Mouse (Mus musculus): Measurements from ENCODE around the gene Tlk1.

Gene Tlk1

DNA sequence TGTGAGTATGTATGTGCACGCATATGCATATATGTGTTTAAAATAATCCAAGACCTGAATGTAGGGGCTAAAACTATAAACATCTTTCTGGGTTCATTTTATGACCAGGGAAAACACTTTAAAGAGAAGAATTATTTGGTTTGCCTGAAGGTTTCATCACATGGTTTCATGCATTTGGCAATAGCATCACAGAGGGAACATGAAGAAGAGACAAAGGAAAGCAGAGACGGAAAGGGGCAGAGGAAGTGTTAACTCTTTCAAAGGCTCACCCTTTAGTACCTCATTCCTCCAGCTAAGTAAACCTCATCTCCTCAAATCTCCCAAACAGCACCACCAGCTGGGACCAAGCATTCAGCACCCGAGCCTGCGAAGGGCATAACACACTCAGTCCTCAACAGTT, 41.1 kb downstream of the Tlk1 start:
- DNase-seq = no peak

- DNase-seq = no peak
These were observed 42.0 kb downstream of the Tlk1 start for GRCm38 (mm10) chr2:70783504-70783903.

- DNase-seq = peak; percentile 24
These were observed 45.9 kb downstream of the Tlk1 start for GRCm38 (mm10) chr2:70779634-70780033.

DNA sequence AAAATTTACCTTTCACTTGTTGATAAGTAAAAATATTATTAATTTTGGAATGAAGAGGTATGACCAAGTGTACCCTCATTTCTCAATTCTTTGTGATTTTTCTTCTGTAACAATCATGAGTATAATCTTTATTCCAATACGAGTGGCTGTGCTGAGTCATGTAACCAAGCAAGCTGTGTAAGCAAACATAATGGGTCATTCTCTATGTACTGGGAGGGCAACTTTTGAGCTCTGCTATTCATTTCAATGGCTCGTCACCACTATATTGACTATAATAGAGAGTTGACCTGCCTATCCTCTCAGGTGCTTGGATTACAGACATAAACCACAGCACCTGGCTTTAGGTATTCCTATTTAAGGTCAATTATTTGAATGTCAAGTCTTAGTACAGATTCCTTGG, 48.8 kb downstream of the Tlk1 start:
- DNase-seq = no peak

DNA sequence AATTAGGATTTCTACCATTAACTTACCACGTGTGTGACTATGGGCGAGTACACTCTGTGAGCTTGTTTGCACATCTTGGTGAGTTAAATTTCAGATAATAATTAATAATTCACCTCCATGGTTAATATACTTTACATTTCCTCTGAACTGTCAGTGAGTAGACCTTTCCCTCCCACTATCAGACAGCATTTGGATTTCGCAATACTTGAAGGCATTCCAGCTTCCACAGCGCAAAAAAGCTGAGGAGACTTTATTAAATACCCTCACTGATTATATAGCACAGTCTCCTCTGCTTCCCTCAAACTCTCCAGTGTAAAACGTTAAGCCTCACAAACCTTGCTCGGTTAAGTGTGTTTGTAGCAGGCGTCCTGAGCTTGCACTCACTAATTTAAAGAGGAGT, 60.8 kb downstream of the Tlk1 start:
- DNase-seq = no peak

GRCm38 (mm10) chr2:70762741-70763140, 62.8 kb downstream of the Tlk1 start:
- DNase-seq = no peak

DNA sequence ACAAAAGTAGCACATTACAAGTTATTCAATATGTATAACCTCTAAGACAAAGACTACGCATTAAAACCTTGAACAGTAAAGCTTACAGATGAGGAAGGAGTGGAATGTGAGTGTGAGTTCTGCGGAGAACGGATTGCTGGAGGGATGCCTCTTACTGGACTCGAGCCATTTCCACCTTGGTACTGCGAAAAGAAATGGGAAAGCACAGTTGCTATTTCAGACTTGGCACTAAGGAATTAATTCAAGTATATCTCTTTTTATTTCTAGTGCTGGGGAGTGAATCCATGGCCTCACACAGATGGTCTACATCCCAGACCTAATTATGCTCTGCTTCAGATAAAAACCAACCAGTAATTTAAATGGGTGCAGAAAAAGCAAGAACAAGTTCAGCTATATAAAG, 73.4 kb downstream of the Tlk1 start:
- no peak for DNase-seq

DNA sequence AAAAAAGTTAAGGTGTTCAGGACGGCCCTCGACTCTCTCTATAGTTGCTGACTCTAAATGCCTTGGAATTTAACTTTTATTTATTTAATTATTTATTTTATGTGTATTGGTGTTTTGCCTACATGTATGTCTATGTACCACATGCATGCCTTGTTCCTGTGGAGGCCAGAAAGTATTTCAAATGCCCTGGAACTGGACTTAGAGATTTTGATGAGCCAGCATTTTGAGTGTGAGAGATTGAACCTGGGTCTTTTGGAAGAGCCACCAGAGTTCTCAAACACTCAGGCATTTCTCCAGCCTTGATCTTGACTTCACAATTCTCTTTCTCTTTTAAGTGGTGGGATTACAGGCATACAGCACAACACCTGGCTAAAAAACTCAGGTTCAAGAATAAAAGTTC, 73.9 kb downstream of the Tlk1 start:
- DNase-seq = no peak

- no peak for DNase-seq
These were observed 82.9 kb downstream of the Tlk1 start for GRCm38 (mm10) chr2:70742588-70742987.

- no peak for DNase-seq
These were observed 83.6 kb downstream of the Tlk1 start for GRCm38 (mm10) chr2:70741901-70742300.

DNA sequence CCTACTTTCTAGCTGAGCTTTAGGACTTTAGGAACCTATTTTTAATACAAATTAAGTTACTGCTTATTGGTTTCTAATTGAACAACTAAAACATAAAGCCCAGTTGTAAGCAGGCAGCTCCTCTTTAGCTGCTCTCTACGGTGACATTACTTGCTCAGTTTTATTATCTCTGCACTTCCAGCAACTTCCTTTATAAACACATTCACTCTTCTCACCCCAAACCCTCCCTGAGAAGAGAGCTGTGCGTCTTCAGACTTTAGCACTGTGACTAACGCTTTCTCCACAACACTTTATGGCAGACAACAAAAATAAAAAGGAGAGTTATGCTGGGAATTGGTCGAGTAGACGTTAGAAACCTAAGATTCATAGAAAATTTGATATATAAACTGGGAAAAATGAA, 89.5 kb downstream of the Tlk1 start:
- DNase-seq = no peak

DNA sequence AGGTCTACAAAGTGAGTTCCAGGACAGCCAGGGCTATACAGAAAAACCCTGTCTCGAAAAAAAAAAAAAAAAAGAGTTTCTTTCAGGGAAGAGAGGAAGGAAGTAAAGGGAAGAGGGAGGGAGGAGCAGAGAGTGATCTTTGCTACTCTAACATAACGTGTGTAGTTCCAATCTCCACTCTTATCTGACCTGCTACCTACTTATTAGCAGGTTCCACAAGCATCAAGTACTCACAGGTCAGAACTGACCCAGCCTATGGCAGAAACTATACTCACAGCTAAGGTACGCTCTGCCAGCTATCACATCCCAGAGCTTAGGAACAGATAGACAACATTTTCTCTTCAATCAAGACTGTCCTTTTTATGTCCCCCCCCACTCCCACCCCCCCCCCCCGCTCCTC, 90.0 kb downstream of the Tlk1 start:
- no peak for DNase-seq

DNA sequence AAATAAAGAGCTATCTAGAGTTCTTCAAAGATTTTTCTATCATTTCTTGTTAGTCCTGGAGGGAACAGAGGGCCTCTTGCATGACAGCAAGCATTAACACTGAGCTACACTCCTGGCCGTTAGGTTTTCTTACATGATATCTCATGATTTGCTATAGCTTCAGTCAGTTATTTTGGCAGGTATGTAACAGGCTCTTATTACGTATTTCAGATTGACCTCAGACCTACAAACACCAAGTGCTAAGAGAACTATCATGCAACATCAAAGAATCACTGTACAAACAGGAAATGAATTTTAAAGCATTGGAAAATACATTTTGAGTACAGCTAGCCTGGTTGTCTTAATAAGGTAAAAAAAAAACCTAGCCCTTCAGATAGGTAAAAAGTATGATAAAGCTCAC, 98.4 kb downstream of the Tlk1 start:
- no peak for DNase-seq

- DNase-seq = no peak
These were observed 101.8 kb downstream of the Tlk1 start for GRCm38 (mm10) chr2:70723610-70724243.

DNA sequence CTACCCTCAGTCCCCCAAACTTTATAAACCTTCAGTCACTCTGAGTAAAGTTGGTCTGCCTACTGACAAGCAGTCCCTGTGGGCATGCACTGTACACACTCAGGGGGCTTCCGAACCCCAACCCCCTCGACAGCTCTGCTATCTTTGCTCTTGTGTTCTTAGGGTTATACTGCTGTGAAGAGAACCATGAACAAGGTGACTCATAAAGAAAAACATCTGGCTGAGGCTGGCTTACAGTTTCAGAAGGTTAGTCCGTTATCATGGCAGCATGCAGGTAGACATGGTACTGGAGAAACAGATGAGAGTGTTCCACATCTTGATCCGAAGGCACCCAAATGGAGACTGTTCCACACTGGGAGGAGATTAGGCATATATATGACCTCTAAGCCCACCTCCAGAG, 114.7 kb downstream of the Tlk1 start:
- no peak for DNase-seq

- DNase-seq = no peak
These were observed 115.3 kb downstream of the Tlk1 start for GRCm38 (mm10) chr2:70710236-70710635.

DNA sequence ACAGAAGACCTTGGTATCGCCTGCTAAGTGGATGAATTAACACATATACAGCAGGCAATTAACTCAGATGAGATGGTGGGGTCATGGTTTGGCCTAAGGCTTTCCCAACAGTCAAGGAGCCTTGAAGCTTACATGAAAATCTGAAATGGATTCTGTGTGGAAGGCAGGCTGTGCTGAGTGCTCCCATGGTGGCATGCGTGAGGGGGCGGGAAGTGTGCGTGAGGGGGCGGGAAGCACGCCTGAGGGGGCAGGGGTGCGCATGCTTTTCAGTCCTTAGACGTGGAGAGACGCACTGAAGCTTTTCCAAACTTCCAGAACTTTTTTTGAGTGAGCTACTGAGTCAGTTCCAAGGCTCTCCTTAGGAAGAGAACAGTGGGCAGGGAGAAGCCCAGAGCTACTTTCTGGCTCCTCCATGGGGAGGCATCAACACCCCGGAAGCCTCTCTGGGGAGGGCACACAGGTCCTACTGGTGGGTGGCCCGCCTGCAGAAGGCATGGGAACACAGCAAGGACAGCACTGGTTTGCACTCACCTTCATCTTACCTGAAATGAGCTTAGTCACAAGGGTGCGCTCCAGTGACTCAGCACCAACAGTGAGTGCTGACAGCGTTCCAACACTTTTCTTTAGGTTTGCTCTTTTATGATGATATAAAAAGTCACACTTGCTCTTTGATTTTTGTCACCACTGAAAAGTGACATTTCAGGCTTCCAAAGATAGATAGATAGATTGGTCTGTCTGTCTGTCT, 116.4 kb downstream of the Tlk1 start:
- no peak for DNase-seq

- DNase-seq = no peak
These were observed 123.1 kb downstream of the Tlk1 start for GRCm38 (mm10) chr2:70702403-70702802.

DNA sequence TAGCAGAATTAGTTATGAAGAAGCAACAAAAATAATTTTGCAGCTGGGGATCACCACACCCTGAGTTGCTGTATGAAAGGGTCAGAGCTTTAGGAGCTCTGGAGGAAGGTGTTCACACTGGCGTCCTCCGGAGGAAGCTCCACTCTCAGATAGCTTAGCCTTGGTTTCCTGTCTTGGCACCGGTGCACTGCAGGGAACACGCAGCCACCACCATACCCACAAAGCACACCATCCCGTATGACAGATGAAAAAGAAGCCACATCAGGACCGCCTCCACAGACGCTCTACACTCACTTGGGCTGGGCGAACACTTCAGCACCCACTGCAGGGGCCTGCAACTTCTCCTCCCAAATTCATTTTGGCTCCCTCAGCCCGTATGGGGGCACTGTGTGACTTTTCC, 124.0 kb downstream of the Tlk1 start:
- DNase-seq = peak; percentile 69

DNA sequence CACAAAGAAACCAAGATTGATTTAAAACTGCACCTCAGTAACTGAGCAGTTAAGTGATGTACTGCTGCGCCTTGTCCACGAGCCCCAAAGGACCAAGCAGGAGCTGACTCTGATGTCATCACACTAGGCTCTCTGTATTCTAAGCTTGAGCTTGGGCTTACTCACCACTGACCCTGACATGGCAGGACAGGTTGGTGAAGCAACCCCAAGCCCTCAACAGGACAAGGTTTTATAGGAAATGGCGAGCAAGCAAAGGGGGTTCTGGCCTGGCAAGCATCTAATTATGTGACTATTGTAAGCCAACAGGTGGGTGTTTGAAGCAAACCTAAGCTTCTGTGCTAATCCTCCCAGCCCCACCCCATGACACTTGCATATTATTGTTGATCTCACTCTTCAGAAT, 124.7 kb downstream of the Tlk1 start:
- no peak for DNase-seq

- no peak for DNase-seq
These were observed 129.8 kb downstream of the Tlk1 start for GRCm38 (mm10) chr2:70695712-70696111.

- no peak for DNase-seq
These were observed 135.3 kb downstream of the Tlk1 start for GRCm38 (mm10) chr2:70690195-70690594.

GRCm38 (mm10) chr2:70688454-70689078, 137.0 kb downstream of the Tlk1 start:
- DNase-seq = no peak

DNA sequence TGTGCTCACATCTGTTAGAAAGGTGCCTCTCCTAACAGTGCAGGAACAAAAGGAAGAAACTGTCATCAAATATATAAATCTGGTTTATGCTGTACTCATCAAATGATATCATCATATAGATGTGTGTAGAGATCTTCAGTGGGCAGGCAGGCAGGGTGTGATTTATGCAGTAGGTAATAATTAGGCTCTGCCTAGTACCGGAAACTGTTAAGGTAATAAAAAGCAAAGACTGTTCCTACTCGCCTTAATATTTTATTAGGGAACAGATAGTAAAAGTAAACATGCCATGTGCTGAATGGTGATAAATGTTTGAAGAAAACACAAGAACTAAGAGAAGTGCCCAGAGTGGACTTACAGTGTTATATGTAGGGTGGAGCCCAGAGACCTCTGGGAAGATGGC, 143.2 kb downstream of the Tlk1 start:
- no peak for DNase-seq

Data from thymus, postnatal 4 days (tissue).